Mouse (Mus musculus): ENCODE measurements around the gene Rnf4.

DNA sequence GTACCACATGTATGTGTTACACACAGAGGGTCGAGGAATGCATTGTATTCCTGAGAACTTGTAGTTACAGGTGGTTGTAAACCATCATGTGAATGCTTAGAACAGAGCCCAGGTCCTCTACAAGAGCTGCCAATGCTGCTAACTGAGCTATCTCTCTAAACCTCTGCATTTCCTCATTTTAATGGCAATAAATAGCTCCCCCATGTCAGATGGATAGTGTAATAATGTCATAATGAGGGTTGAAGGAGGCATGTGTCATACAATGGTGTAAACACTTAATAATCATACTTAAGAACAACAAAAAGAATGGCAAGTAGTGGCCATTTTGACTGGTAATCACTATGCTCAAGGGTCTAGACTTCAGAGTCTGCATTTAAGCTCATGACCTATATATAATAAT, 59.3 kb downstream of the Rnf4 start:
- no peak for TF ChIP-seq CTCF (IDR thresholded peaks at IDR 0.05; ENCODE audit: extremely low read depth, insufficient read depth, low read length)
- TF ChIP-seq POLR2A (IDR thresholded peaks at IDR 0.05; ENCODE audit: extremely low read depth, insufficient read depth, low read length), result no peak

All from cortical plate, adult 2 months (tissue).